ENCODE assay signal across 19 mouse cellular contexts in genomic region chr6:91359672-91360370, GRCm38 (mm10). TPM values are rescaled to one million over a fixed set of nuclear protein-coding genes. Genes with fewer than 3 reads are reported as not detected.
DNase-seq lines count a peak whose midpoint lies in the region; ATAC-seq and TF ChIP-seq lines count a peak whose summit lies in the region.
"Had no signal": no experiment of that assay in that cellular context is flagged by ENCODE, and none has a peak within 500 bp of the region (broad histone marks: within the 10 kb centered on the region; RNA-seq: fewer than 3 reads in every experiment).

No protein-coding gene starts in this region.

- H3K27me3 ChIP-seq in lung, postnatal 0 days (replicated peaks; ENCODE audit: insufficient read depth, low read length), result no peaks in the 10 kb centered on the region
- H3K27me3 ChIP-seq: limb, embryonic 12.5 days had no signal

- H3K4me2 ChIP-seq in lung, postnatal 0 days (replicated peaks; ENCODE audit: low read depth, low read length), result no peak overlapping the region
- H3K4me2 ChIP-seq: heart, embryonic 15.5 days; limb, embryonic 12.5 days had no signal

- H3K9me3 ChIP-seq in lung, postnatal 0 days (ENCODE audit: low read length), result no peaks in the 10 kb centered on the region
- H3K9me3 ChIP-seq: embryonic facial prominence, embryonic 10.5 days; heart, embryonic 15.5 days; limb, embryonic 12.5 days had no signal

- peak; percentile 33 to 69 for DNase-seq in left cerebral cortex, postnatal 25 days (ENCODE audit: low spot score in 2 of 2)
- DNase-seq in left cerebral cortex, adult 2 months (ENCODE audit: extremely low spot score in 1 of 2, low spot score in 2 of 2), result no peak
- peak; percentile 85 for DNase-seq in cerebellum, adult 11 months
- DNase-seq in cerebellum, postnatal 25 days, result peak; percentile 89 to 90
- peak; percentile 88 for DNase-seq in layer of hippocampus, adult 9-11 months
- DNase-seq in adrenal gland, adult 2 months, result no peak
- no peak for DNase-seq in lung, postnatal 0 days (ENCODE audit: low spot score)
- no peak for DNase-seq in adrenal gland, postnatal 36 days
- DNase-seq: kidney, postnatal 10 days; liver, postnatal 0 days; thymus, postnatal 36 days had no signal

- no peak for TF ChIP-seq EP300 in lung, postnatal 0 days (IDR thresholded peaks at IDR 0.05)

- WGBS in lung, postnatal 0 days, result 81% methylated on average over 7 of the region's 7 CpGs

- no peaks in the 10 kb centered on the region for H3K4me1 ChIP-seq in lung, postnatal 0 days (ENCODE audit: insufficient read depth, low read depth, low read length)
- H3K4me1 ChIP-seq: heart, embryonic 15.5 days; limb, embryonic 12.5 days had no signal

- no peak overlapping the region for H3K27ac ChIP-seq in left cerebral cortex, adult 2 months
- H3K27ac ChIP-seq in lung, postnatal 0 days (ENCODE audit: low read length), result no peak overlapping the region
- H3K27ac ChIP-seq: embryonic facial prominence, embryonic 10.5 days; heart, embryonic 15.5 days; limb, embryonic 12.5 days had no signal

- no peak for TF ChIP-seq CTCF in left cerebral cortex, adult 2 months (IDR thresholded peaks at IDR 0.05)
- TF ChIP-seq CTCF in lung, postnatal 0 days (IDR thresholded peaks at IDR 0.05), result no peak

- no peak overlapping the region for H3K4me3 ChIP-seq in left cerebral cortex, adult 2 months
- H3K4me3 ChIP-seq in lung, postnatal 0 days (ENCODE audit: low read depth, low read length), result no peak overlapping the region
- H3K4me3 ChIP-seq: embryonic facial prominence, embryonic 10.5 days; heart, embryonic 15.5 days; limb, embryonic 12.5 days had no signal

- H3K9ac ChIP-seq in lung, postnatal 0 days (replicated peaks; ENCODE audit: low read depth), result no peak overlapping the region
- H3K9ac ChIP-seq: heart, embryonic 15.5 days; limb, embryonic 12.5 days; liver, postnatal 0 days had no signal

- H3K36me3 ChIP-seq in lung, postnatal 0 days (ENCODE audit: insufficient read depth, low read length), result no peaks in the 10 kb centered on the region
- H3K36me3 ChIP-seq: heart, embryonic 15.5 days; limb, embryonic 12.5 days had no signal

- ATAC-seq in lung, postnatal 0 days, result no peak
- ATAC-seq: liver, postnatal 0 days had no signal

- intact Hi-C loops in left cerebral cortex, postnatal 25 days (cut with DNase I), result no loop called here
- intact Hi-C loops in left cerebral cortex, adult 2 months (cut with DNase I), result no loop called here

RNA-seq across cellular contexts. Expression of gene Wnt7a, which starts 51.3 kb away (rescaled TPM):
- total RNA-seq in left cerebral cortex, postnatal 25 days (2021), result 10 to 100 TPM; 11.6 to 16.3 TPM
- 10 to 100 TPM in 1 of 2 experiments, 1 to 10 TPM in 1; 9.8 to 16.0 TPM for total RNA-seq in left cerebral cortex, adult 2 months (2021)
- total RNA-seq in adrenal gland, adult 2 months (2021), result not detected
- polyA plus RNA-seq in adrenal gland, adult 2 months (2012; rRNA removed), result not detected in 2 replicates
- polyA plus RNA-seq in lung, postnatal 0 days (2015; fragmentation: Nextera tagmentation; extraction: Ambion mirVana), result 7.8 and 8.9 TPM in 2 replicates
- not detected for total RNA-seq in adrenal gland, postnatal 36 days (2021)
- total RNA-seq: gastrocnemius, postnatal 4 days; MEL; monocyte, adult 5-6 weeks; neutrophil, adult 5-6 weeks had no signal
- polyA plus RNA-seq: stomach, embryonic 14.5 days had no signal

Comparison
In these comparisons a context has a peak if more than half of its experiments do, and no peak if none do; other contexts are left out.
1. DNase-seq: peak in left cerebral cortex, postnatal 25 days (2 of 2), cerebellum, adult 11 months (single experiment), cerebellum, postnatal 25 days (2 of 2) and layer of hippocampus, adult 9-11 months (single experiment); none in left cerebral cortex, adult 2 months (0 of 2), adrenal gland, adult 2 months (single experiment), lung, postnatal 0 days (single experiment) and adrenal gland, postnatal 36 days (0 of 2).
2. RNA of gene Wnt7a, which starts 51.3 kb away (total RNA-seq): 11.6 to 16.3 TPM in left cerebral cortex, postnatal 25 days and 9.8 to 16.0 TPM in left cerebral cortex, adult 2 months; not detected in adrenal gland, adult 2 months and not detected in adrenal gland, postnatal 36 days; every median in the first group is over 10 times any median in the second.